Mouse (Mus musculus) CH12.LX (cell line): Measurements from ENCODE around the gene Zswim8.

Source experiments
- KAT2A ChIP-seq: IDR thresholded peaks from 2 replicates; pipeline ENCODE4 v1.6.1; 2012; ENCODE audit warnings: low read length, improper control_type of control experiment, inconsistent platforms; ENCODE audit not compliant: insufficient replicate concordance
- RAD21 ChIP-seq: IDR thresholded peaks from 2 replicates; pipeline ENCODE4 v1.6.1; 2011; ENCODE audit warnings: low read depth, mild to moderate bottlenecking, low read length, improper control_type of control experiment, moderate library complexity

DNA sequence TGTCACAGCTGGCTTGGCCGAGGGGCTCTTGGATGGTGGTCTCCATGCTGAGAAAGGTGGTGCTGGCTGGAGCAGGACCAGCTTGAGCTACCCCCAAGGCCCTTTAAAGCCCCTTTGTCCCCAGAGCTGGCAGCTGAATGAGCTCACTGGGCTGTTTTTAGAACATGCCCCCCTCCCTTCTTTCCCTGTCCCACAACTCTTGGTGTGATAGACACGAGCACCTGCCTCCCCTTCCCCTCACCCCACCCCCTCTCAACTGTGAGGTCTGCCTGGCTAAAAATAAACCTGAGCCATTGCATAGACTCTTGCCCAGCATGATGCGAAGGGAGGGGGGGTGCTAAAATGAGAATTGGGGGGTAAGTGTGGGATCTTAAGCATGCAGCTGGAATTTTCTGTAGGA is 42.9 kb upstream of the Zswim8 start:
- no peak for TF ChIP-seq KAT2A
- TF ChIP-seq RAD21: no peak
